Mouse (Mus musculus) liver, embryonic 16.5 days (tissue): Measurements from ENCODE around the gene Icmt. TPM values are rescaled to one million over a fixed set of nuclear protein-coding genes. Genes with fewer than 3 reads are reported as not detected.

ENCODE experiments used
- ATAC-seq: fragments of 200-750 bp; cut with Nextera tagmentation; 2 replicates; pipeline ENCODE4 v1.8.0; 2017; ENCODE audit warnings: low read depth, mild to moderate bottlenecking, moderate number of reproducible peaks, moderate library complexity
- H3K27ac ChIP-seq: fragments of 300-500 bp; sonication (generic); 2 replicates; pipeline ENCODE4 v1.5.1; 2014; ENCODE audit warnings: mild to moderate bottlenecking, low read length
- H3K27me3 ChIP-seq: fragments of 300-500 bp; sonication (generic); 2 replicates; pipeline ENCODE4 v1.6.1; 2014; ENCODE audit warnings: low read depth, low read length, mixed read lengths; ENCODE audit not compliant: control insufficient read depth, insufficient read depth
- H3K36me3 ChIP-seq: fragments of 300-500 bp; sonication (generic); 2 replicates; pipeline ENCODE4 v1.6.1; 2014; ENCODE audit warnings: mild to moderate bottlenecking; ENCODE audit not compliant: control insufficient read depth, insufficient read depth
- H3K4me1 ChIP-seq: fragments of 300-500 bp; sonication (generic); 2 replicates; pipeline ENCODE4 v1.6.1; 2014; ENCODE audit warnings: low read depth, low read length, mixed read lengths; ENCODE audit not compliant: control insufficient read depth
- H3K4me2 ChIP-seq: fragments of 300-500 bp; sonication (generic); 2 replicates; pipeline ENCODE4 v1.6.1; 2014; ENCODE audit warnings: low read depth, low read length, mixed read lengths
- H3K4me3 ChIP-seq: fragments of 300-500 bp; sonication (generic); 2 replicates; pipeline ENCODE4 v1.5.1; 2014; ENCODE audit warnings: low read depth, mild to moderate bottlenecking, low read length
- H3K9ac ChIP-seq: fragments of 300-500 bp; sonication (generic); 2 replicates; pipeline ENCODE4 v1.6.1; 2014; ENCODE audit warnings: low read depth, low read length
- H3K9me3 ChIP-seq: fragments of 300-500 bp; sonication (generic); replicated peaks from 2 replicates; pipeline ENCODE4 v1.6.1; 2016; ENCODE audit warnings: low read length; ENCODE audit not compliant: control insufficient read depth
- WGBS: fragments of 180-500 bp; shearing (Covaris S2); extraction: QIAGEN DNeasy Blood & Tissue Kit; methylation state at CpG from one replicate; pipeline ENCODE4 v1.1.7; 2014; ENCODE audit not compliant: insufficient replicate concordance; 5-methylcytosine and 5-hydroxymethylcytosine counted together
- polyA plus RNA-seq: library from polyadenylated mRNA; unstranded; fragments of >200 nt; fragmentation: Nextera tagmentation; extraction: Ambion mirVana; gene quantifications from 2 replicates; pipeline ENCODE4 v1.2.1, GENCODE M21; 2015

Icmt gene
- polyA plus RNA-seq, 1 experiment from 2014 or later: 5.9 TPM

- no peak overlapping the region for H3K27ac ChIP-seq
- H3K9me3 ChIP-seq: no peaks in the 10 kb centered on the region
- 31% methylated on average over 9 of the region's 9 CpGs for WGBS
- no peaks in the 10 kb centered on the region; the same call in 1 of the 2 replicates for H3K4me1 ChIP-seq
- H3K9ac ChIP-seq: no peak overlapping the region
- H3K36me3 ChIP-seq: no peaks in the 10 kb centered on the region
- peaks cover 37% of the 10 kb centered on the region for H3K27me3 ChIP-seq
- no peak for ATAC-seq
- H3K4me3 ChIP-seq: no peak overlapping the region
- H3K4me2 ChIP-seq: no peak overlapping the region
These were observed 24.5 kb upstream of the Icmt start for GRCm38 (mm10) chr4:152272449-152273049.

DNA sequence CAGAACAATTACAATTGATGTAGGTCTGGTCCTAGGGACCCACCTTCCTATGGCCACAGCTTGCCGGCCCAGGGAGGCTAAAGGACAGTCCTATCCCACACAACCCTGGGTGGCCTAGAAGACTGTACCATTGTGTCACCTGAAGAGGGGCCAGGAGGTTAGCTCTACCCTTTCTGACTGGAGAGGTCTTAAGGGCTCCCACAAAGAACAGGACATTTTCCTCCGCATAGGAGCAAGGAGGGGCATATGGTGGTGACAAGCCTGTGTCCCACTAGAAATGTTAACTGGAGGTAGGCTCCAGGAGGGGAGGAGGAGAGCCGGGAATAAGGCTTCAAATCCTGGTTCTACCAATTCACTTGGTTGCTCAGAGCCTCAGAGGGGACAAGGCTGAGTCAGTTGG, 23.8 kb upstream of the Icmt start:
- H3K4me1 ChIP-seq: no peaks in the 10 kb centered on the region; the same call in 1 of the 2 replicates
- H3K9me3 ChIP-seq: no peaks in the 10 kb centered on the region
- 46% methylated on average over 3 of the region's 3 CpGs for WGBS
- peaks cover 37% of the 10 kb centered on the region for H3K27me3 ChIP-seq
- no peaks in the 10 kb centered on the region for H3K36me3 ChIP-seq
- H3K4me2 ChIP-seq: no peak overlapping the region
- no peak overlapping the region for H3K27ac ChIP-seq
- no peak for ATAC-seq
- H3K4me3 ChIP-seq: no peak overlapping the region
- no peak overlapping the region for H3K9ac ChIP-seq

DNA sequence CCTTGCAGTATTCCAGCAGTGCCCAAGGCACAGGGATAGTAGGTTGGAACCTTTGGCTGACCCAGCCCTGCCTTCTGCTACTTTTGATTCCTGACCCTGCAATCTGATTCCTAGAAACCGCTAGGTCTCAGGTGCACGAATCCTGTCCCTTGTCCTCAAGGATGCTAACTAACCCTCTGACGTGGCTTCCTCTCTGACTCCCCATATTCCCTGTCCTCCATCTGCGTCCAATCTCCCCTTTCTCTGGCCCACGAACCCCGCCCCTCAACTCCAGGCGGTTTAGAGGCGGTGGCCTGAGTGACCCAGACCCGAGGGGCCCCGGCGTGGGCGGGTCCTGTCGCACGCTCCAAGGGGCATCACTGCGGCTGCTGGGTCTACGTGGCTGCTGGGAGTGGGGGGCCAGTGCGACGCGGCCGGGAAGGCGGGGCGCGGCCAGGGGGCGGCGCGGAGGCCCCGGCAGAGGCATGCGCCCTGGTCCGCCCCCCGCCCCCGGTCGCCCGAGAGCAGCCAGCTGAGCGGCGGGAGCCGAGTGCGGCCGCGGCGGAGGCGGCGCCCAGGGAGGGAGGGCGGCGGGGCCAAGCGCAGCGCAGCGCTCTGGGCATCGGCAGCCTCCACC, 23.3 kb upstream of the Icmt start, which contains the start of gene Gpr153:
TSS of gene Gpr153 (plus strand) at position 612 of the 616 bp plus-strand sequence.
- ATAC-seq: peak; percentile 50
- H3K27me3 ChIP-seq: peaks cover 37% of the 10 kb centered on the region
- H3K4me3 ChIP-seq: peak within 1 kb of the TSS; percentile 48
- peak within 1 kb of the TSS; percentile 34; the same call in 1 of the 2 replicates for H3K9ac ChIP-seq
- H3K4me1 ChIP-seq: no peaks in the 10 kb centered on the region; the same call in 1 of the 2 replicates
- H3K27ac ChIP-seq: no peak within 1 kb of the TSS
- no peaks in the 10 kb centered on the region for H3K9me3 ChIP-seq
- 2% methylated on average over 41 of the region's 48 CpGs for WGBS
- peak within 1 kb of the TSS; percentile 64 for H3K4me2 ChIP-seq
- H3K36me3 ChIP-seq: no peaks in the 10 kb centered on the region

GRCm38 (mm10) chr4:152274681-152275131, 22.3 kb upstream of the Icmt start:
- WGBS: 3% methylated on average over 20 of the region's 20 CpGs
- Histone ChIP-seq H3K4me3 (peak overlapping the region; percentile 48), H3K9me3 (no peaks in the 10 kb centered on the region), H3K36me3 (no peaks in the 10 kb centered on the region), H3K9ac (no peak overlapping the region), H3K4me2 (peak overlapping the region; percentile 64), H3K27ac (no peak overlapping the region), H3K4me1 (no peaks in the 10 kb centered on the region; the same call in 1 of the 2 replicates), H3K27me3 (peaks cover 37% of the 10 kb centered on the region)
- no peak for ATAC-seq

GRCm38 (mm10) chr4:152276389-152277347, 20.4 kb upstream of the Icmt start:
- Histone ChIP-seq H3K36me3 (no peaks in the 10 kb centered on the region), H3K4me3 (no peak overlapping the region), H3K4me1 (no peaks in the 10 kb centered on the region; the same call in 1 of the 2 replicates), H3K27me3 (peaks cover 48% of the 10 kb centered on the region), H3K9ac (no peak overlapping the region), H3K9me3 (no peaks in the 10 kb centered on the region), H3K4me2 (no peak overlapping the region), H3K27ac (no peak overlapping the region)
- no peak for ATAC-seq
- 49% methylated on average over 10 of the region's 10 CpGs for WGBS

DNA sequence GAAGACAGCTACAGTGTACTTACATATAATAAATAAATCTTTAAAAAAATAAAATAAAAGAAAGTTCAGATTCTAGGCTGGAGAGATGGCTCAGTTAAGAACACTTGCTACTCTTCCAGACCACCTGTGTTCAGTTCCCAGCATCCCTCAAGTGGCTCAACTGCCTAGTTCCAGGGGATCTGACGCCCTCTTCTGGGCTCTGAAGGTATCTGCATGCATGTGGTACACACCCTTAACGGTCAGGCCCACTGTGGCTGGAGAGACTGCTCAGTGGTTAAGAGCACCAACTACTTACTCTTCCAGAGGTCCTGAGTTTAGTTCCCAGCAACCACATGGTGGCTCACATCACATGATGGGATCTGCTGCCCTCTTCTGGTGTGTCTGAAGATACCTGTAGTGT, 19.1 kb upstream of the Icmt start:
- H3K9me3 ChIP-seq: no peaks in the 10 kb centered on the region
- ATAC-seq: no peak
- H3K27me3 ChIP-seq: peaks cover 58% of the 10 kb centered on the region
- 52% methylated on average over 2 of the region's 2 CpGs for WGBS
- no peak overlapping the region for H3K9ac ChIP-seq
- H3K4me1 ChIP-seq: peaks cover 3% of the 10 kb centered on the region
- no peak overlapping the region for H3K27ac ChIP-seq
- H3K4me3 ChIP-seq: no peak overlapping the region
- H3K36me3 ChIP-seq: no peaks in the 10 kb centered on the region
- H3K4me2 ChIP-seq: no peak overlapping the region

- Histone ChIP-seq H3K4me1 (peaks cover 5% of the 10 kb centered on the region), H3K4me3 (no peak overlapping the region), H3K9me3 (no peaks in the 10 kb centered on the region), H3K27ac (no peak overlapping the region), H3K9ac (no peak overlapping the region), H3K27me3 (peaks cover 58% of the 10 kb centered on the region), H3K4me2 (no peak overlapping the region), H3K36me3 (no peaks in the 10 kb centered on the region)
- no peak for ATAC-seq
- 74% methylated on average over 23 of the region's 23 CpGs for WGBS
These were observed 18.0 kb upstream of the Icmt start for GRCm38 (mm10) chr4:152278986-152279385.

DNA sequence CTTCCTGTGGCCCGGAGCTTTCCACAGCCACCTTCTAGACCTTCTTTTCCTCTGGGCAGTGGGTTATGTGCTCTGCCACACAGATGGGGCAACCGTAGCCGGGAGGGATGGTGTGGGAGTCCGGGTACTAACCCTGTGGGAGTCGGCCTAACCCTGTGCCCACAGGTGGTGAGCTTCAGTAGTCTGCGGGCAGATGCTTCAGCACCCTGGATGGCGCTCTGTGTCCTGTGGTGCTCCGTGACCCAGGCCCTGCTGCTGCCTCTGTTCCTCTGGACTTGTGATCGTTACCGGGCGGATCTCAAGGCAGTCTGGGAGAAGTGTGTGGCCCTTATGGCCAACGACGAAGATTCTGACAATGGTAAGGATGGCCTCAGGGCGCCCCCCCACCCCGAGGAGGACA, 15.4 kb upstream of the Icmt start:
- peaks cover 61% of the 10 kb centered on the region for H3K27me3 ChIP-seq
- no peak overlapping the region for H3K4me2 ChIP-seq
- H3K27ac ChIP-seq: no peak overlapping the region
- no peak for ATAC-seq
- 39% methylated on average over 15 of the region's 15 CpGs for WGBS
- H3K9me3 ChIP-seq: no peaks in the 10 kb centered on the region
- no peak overlapping the region for H3K9ac ChIP-seq
- no peaks in the 10 kb centered on the region for H3K36me3 ChIP-seq
- H3K4me1 ChIP-seq: peaks cover 11% of the 10 kb centered on the region
- H3K4me3 ChIP-seq: no peak overlapping the region
